Mouse (Mus musculus): Measurements from ENCODE around the gene Pttg1.

DNA sequence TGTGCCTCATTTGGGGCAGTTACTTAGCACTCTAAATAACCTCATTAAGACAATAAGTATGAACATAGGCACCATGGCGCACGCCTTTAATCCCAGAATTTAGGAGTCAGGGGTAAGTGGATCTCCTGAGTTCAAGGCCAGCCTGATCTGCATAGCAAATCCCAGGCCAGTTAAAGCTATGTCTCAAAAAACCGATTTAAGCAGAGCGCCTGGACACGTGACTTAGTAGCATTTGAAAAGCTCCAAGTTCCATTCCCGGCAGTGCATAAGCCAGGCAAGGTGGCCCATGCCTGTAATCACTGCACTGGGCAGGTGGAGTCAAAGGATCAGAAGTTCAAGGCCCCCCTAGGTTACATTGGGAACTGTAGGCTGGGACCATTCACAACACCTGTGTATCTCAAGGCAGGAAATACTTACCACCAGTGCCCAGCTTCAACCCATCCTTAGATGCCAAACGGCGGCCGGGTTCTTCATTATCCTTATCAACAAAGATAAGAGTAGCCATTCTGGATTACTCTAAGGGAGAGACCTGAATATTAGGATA is 813 bp downstream of the Pttg1 start:
- TF ChIP-seq POLR2A (IDR thresholded peaks at IDR 0.05; ENCODE audit: insufficient read depth, low read depth, low read length) (no peak), CTCF (IDR thresholded peaks at IDR 0.05) (no peak)

Data from heart, adult 2 months (tissue).